Mouse (Mus musculus) monocyte, adult 2 months (primary cell): ENCODE results near the gene Cx3cl1.

Experiments used
- DNase-seq, 2 experiments: peaks; one replicate each; pipeline ENCODE4 v3.0.0; 2022; ENCODE audit warnings: low spot score in 2 of 2, low read depth in 1 of 2

The Cx3cl1 gene

GRCm38 (mm10) chr8:94771941-94772670, at the start of gene Cx3cl1:
TSS of gene Cx3cl1 (plus strand) at chr8:94772009.
- no peak for DNase-seq

GRCm38 (mm10) chr8:94725998-94726397, 45.8 kb upstream of the Cx3cl1 start:
- no peak for DNase-seq

- no peak for DNase-seq
These were observed 42.5 kb upstream of the Cx3cl1 start for GRCm38 (mm10) chr8:94729301-94729700.

GRCm38 (mm10) chr8:94733821-94734465, 37.9 kb upstream of the Cx3cl1 start:
- DNase-seq: no peak

- DNase-seq: no peak
These were observed 37.0 kb upstream of the Cx3cl1 start for GRCm38 (mm10) chr8:94734735-94735350.

- no peak for DNase-seq
These were observed 36.2 kb upstream of the Cx3cl1 start for GRCm38 (mm10) chr8:94735426-94736094.

- no peak for DNase-seq
These were observed 32.0 kb upstream of the Cx3cl1 start for GRCm38 (mm10) chr8:94739829-94740228.

- DNase-seq: no peak
These were observed 31.2 kb upstream of the Cx3cl1 start for GRCm38 (mm10) chr8:94740591-94740990.

- DNase-seq: no peak
These were observed 30.1 kb upstream of the Cx3cl1 start for GRCm38 (mm10) chr8:94741726-94742125.

- DNase-seq: no peak
These were observed 27.3 kb upstream of the Cx3cl1 start for GRCm38 (mm10) chr8:94744484-94744883.

- no peak for DNase-seq
These were observed 26.8 kb upstream of the Cx3cl1 start for GRCm38 (mm10) chr8:94744972-94745371.

GRCm38 (mm10) chr8:94745476-94746184, 26.2 kb upstream of the Cx3cl1 start, which contains the start of gene Ccl22:
TSS of gene Ccl22 (plus strand) at chr8:94745590.
- DNase-seq: peak in 1 of 2 experiments; percentile 2

GRCm38 (mm10) chr8:94746832-94747231, 25.0 kb upstream of the Cx3cl1 start:
- no peak for DNase-seq

GRCm38 (mm10) chr8:94748363-94748762, 23.4 kb upstream of the Cx3cl1 start:
- DNase-seq: no peak

GRCm38 (mm10) chr8:94749942-94750341, 21.9 kb upstream of the Cx3cl1 start:
- no peak for DNase-seq

- no peak for DNase-seq
These were observed 20.6 kb upstream of the Cx3cl1 start for GRCm38 (mm10) chr8:94751023-94751849.

GRCm38 (mm10) chr8:94754006-94754405, 17.8 kb upstream of the Cx3cl1 start:
- no peak for DNase-seq

- DNase-seq: no peak
These were observed 17.3 kb upstream of the Cx3cl1 start for GRCm38 (mm10) chr8:94754486-94754885.

- no peak for DNase-seq
These were observed 4.8 kb upstream of the Cx3cl1 start for GRCm38 (mm10) chr8:94767035-94767434.

- DNase-seq: no peak
These were observed 864 bp upstream of the Cx3cl1 start for GRCm38 (mm10) chr8:94770945-94771344.
